Mouse (Mus musculus) small intestine, adult 2 months (tissue): ENCODE results near the gene Luzp2. TPM values are rescaled to one million over a fixed set of nuclear protein-coding genes. Genes with fewer than 3 reads are reported as not detected.

ENCODE experiments used
- H3K27ac ChIP-seq: fragments of 200-500 bp; 2 replicates; pipeline ENCODE4 v1.5.1; 2012; ENCODE audit warnings: low read depth, low read length, control low read depth, inconsistent platforms; ENCODE audit not compliant: insufficient read depth
- H3K27me3 ChIP-seq: fragments of 200-500 bp; 2 replicates; pipeline ENCODE4 v1.6.1; 2012; ENCODE audit warnings: mild to moderate bottlenecking, moderate library complexity, low read length, inconsistent platforms; ENCODE audit not compliant: control insufficient read depth, insufficient read depth
- H3K36me3 ChIP-seq: fragments of 200-500 bp; 2 replicates; pipeline ENCODE4 v1.6.1; 2012; ENCODE audit warnings: mild to moderate bottlenecking, low read length, control low read depth, inconsistent platforms; ENCODE audit not compliant: control insufficient read depth, insufficient read depth
- H3K4me1 ChIP-seq: fragments of 200-500 bp; 2 replicates; pipeline ENCODE4 v1.6.1; 2012; ENCODE audit warnings: low read length, inconsistent platforms, mixed read lengths; ENCODE audit not compliant: control insufficient read depth, insufficient read depth, insufficient read length
- H3K4me3 ChIP-seq: fragments of 200-500 bp; 2 replicates; pipeline ENCODE4 v1.5.1; 2012; ENCODE audit warnings: low read depth, mild to moderate bottlenecking, control low read depth, inconsistent platforms, low read length, moderate library complexity
- CTCF ChIP-seq: fragments of 200-500 bp; IDR thresholded peaks from 2 replicates; pipeline ENCODE4 v1.5.1; 2012; ENCODE audit warnings: low read depth, mild to moderate bottlenecking, control low read depth, inconsistent platforms, low read length, moderate library complexity, mixed read lengths; ENCODE audit not compliant: insufficient replicate concordance, insufficient read length; ENCODE audit errors: extremely low read depth
- POLR2A ChIP-seq: fragments of 200-500 bp; IDR thresholded peaks from 2 replicates; pipeline ENCODE4 v1.6.1; 2012; ENCODE audit warnings: low read depth, mild to moderate bottlenecking, control low read depth, inconsistent platforms, low read length, moderate library complexity
- WGBS: fragments of 180-500 bp; shearing (Covaris S2); methylation state at CpG from one replicate; pipeline ENCODE4 v1.1.7; 2018; 5-methylcytosine and 5-hydroxymethylcytosine counted together
- polyA plus RNA-seq: library from polyadenylated mRNA; depleted of rRNA; stranded (reverse); fragments of >200 nt; gene quantifications from 2 replicates; pipeline ENCODE4 v1.2.3, GENCODE M21; 2012

The Luzp2 gene
- polyA plus RNA-seq, 1 experiment: not detected

DNA sequence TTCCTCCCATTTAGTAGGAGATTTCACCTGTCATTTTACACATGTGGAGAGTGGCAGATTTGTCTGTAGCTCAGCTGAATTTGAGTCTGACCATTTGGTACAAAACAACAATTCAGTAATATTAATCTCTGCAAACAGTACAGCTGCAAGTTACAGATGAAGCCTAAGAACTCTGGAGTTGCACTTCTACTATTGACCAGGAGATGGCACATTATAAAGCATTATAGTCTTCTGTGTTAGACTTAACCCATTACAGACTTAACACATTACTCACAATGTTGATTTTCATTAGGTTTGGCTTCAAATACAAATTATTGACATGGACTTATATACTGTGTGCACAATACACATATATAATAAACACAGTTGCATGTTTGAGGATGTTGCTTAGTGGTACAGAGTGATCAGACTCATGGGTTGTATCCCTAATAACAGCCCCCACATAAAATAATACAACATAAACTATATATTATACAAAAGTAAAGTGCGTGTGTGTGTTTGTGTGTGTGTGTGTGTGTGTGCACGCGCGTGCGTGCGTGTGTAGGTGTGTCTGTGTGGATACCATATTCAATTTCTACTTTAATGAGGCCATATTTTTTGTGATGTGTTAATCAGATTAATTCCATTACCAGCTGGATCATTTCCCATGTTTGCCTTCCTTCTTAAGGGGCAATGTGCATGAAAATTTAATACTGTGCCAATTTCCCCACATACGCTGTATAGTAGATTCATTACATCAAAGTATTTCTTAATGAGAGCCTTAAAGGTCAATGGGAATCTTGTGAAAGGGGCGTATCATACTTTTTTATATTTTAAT, 10.8 kb downstream of the Luzp2 start:
- H3K4me3 ChIP-seq: no peak overlapping the region
- 84% methylated on average over 8 of the region's 8 CpGs for WGBS
- H3K27ac ChIP-seq: no peak overlapping the region
- H3K4me1 ChIP-seq: no peaks in the 10 kb centered on the region
- H3K36me3 ChIP-seq: no peaks in the 10 kb centered on the region
- TF ChIP-seq CTCF (no peak), POLR2A (no peak)
- H3K27me3 ChIP-seq: no peaks in the 10 kb centered on the region

DNA sequence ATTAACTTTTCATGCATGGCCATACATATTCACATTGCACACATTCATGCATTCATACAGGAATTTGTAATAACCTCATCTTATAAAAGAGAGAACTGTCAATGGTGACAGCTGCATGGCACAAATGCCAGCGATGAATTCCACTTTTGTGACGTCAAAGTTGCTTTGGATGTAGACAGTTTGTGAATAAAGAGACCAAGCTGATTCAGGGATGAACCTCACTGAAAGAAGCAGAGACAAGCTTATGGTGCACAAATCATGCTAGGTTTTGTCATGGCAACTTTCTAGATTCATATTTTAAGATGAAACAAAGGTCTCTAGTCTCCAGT, 11.4 kb downstream of the Luzp2 start:
- no peak for TF ChIP-seq POLR2A
- no peak for TF ChIP-seq CTCF
- no peaks in the 10 kb centered on the region for H3K36me3 ChIP-seq
- no peak overlapping the region for H3K27ac ChIP-seq
- H3K27me3 ChIP-seq: no peaks in the 10 kb centered on the region
- H3K4me1 ChIP-seq: no peaks in the 10 kb centered on the region
- H3K4me3 ChIP-seq: no peak overlapping the region
- 91% methylated on average over 2 of the region's 2 CpGs for WGBS

GRCm38 (mm10) chr7:54852860-54853259, 17.6 kb downstream of the Luzp2 start:
- WGBS: 63% methylated on average over 1 of the region's 1 CpGs
- TF ChIP-seq CTCF (no peak), POLR2A (no peak)

DNA sequence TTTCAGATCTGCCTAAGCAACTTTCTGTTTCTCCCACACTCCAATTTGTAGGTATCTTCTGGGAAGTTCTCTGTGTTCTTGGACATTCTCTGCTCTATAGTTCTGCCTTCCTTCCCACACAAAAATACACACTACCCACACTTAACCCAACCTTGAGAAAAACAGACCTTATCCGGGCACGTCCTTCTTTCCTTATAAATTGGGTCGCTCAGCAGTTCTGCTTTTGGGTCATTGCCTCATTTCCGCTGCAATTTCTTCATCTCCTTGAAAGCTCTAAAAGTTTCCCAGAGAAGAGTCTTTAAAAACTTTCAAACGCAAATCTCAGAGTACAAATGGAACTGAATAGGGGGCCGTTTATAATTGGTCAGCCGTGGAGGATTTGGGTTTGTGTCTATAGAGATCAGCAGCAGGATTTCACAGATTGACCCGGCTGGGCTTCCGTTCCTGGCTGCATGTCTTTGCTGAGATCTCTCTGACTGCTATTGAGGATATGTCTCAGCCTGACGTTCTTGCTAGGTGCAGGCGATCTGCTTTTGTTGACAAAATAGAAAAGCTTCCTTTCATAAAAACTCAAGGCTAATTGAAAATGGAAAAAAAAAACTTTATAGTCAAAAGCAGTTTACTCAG, 26.0 kb downstream of the Luzp2 start:
- no peaks in the 10 kb centered on the region for H3K36me3 ChIP-seq
- no peak overlapping the region for H3K27ac ChIP-seq
- H3K4me3 ChIP-seq: no peak overlapping the region
- WGBS: 82% methylated on average over 11 of the region's 11 CpGs
- no peaks in the 10 kb centered on the region for H3K4me1 ChIP-seq
- no peaks in the 10 kb centered on the region for H3K27me3 ChIP-seq
- TF ChIP-seq POLR2A (no peak), CTCF (no peak)

More at GRCm38 (mm10) chr7:54852860-54853259, 17.6 kb downstream of the Luzp2 start:
- H3K27ac ChIP-seq: no peak overlapping the region
- H3K27me3 ChIP-seq: no peaks in the 10 kb centered on the region
- no peaks in the 10 kb centered on the region for H3K36me3 ChIP-seq
- no peak overlapping the region for H3K4me3 ChIP-seq
- no peaks in the 10 kb centered on the region for H3K4me1 ChIP-seq

GRCm38 (mm10) chr7:54878928-54879644, 43.8 kb downstream of the Luzp2 start:
- 67% methylated on average over 4 of the region's 4 CpGs for WGBS
- Histone ChIP-seq H3K27ac (no peak overlapping the region), H3K4me1 (no peaks in the 10 kb centered on the region), H3K4me3 (no peak overlapping the region), H3K27me3 (no peaks in the 10 kb centered on the region), H3K36me3 (no peaks in the 10 kb centered on the region)
- TF ChIP-seq CTCF: no peak
- TF ChIP-seq POLR2A: no peak

GRCm38 (mm10) chr7:54893709-54894627, 58.7 kb downstream of the Luzp2 start:
- TF ChIP-seq CTCF (no peak), POLR2A (no peak)
- 77% methylated on average over 3 of the region's 3 CpGs for WGBS
- Histone ChIP-seq H3K4me1 (no peaks in the 10 kb centered on the region), H3K4me3 (no peak overlapping the region), H3K27ac (no peak overlapping the region), H3K36me3 (no peaks in the 10 kb centered on the region), H3K27me3 (no peaks in the 10 kb centered on the region)
